Mouse (Mus musculus) stomach, postnatal 0 days (tissue): ENCODE data around the gene Pigb. TPM values are rescaled to one million over a fixed set of nuclear protein-coding genes. Genes with fewer than 3 reads are reported as not detected.
"Not testable (repeated sequence)": the region's sequence is repeated elsewhere in the genome, so short reads cannot be mapped to it uniquely, and the experiment has no call there.

Experiments used
- ATAC-seq: fragments of 200-750 bp; cut with Nextera tagmentation; 2 replicates; pipeline ENCODE4 v1.8.0; 2017; ENCODE audit not compliant: low FRiP score, low TSS enrichment
- DNase-seq: peaks from one replicate; pipeline ENCODE4 v3.0.0-alpha.2; 2016; ENCODE audit warnings: low spot score
- H3K27ac ChIP-seq: fragments of 300-500 bp; sonication (generic); replicated peaks from 2 replicates; pipeline ENCODE4 v1.5.1; 2014; ENCODE audit warnings: mild to moderate bottlenecking, control low read depth
- H3K27me3 ChIP-seq: fragments of 300-500 bp; sonication (generic); 2 replicates; pipeline ENCODE4 v1.6.1; 2014; ENCODE audit warnings: low read length; ENCODE audit not compliant: control insufficient read depth, insufficient read depth
- H3K36me3 ChIP-seq: fragments of 300-500 bp; sonication (generic); 2 replicates; pipeline ENCODE4 v1.6.1; 2014; ENCODE audit warnings: low read length, mixed read lengths; ENCODE audit not compliant: control insufficient read depth, insufficient read depth
- H3K4me1 ChIP-seq: fragments of 300-500 bp; sonication (generic); replicated peaks from 2 replicates; pipeline ENCODE4 v1.6.1; 2014; ENCODE audit warnings: antibody characterized with exemption; ENCODE audit not compliant: control insufficient read depth, insufficient read depth
- H3K4me2 ChIP-seq: fragments of 300-500 bp; sonication (generic); replicated peaks from 2 replicates; pipeline ENCODE4 v1.6.1; 2014; ENCODE audit warnings: low read depth, mild to moderate bottlenecking, control low read depth, moderate library complexity
- H3K4me3 ChIP-seq: fragments of 300-500 bp; sonication (generic); 2 replicates; pipeline ENCODE4 v1.5.1; 2014; ENCODE audit warnings: low read depth, low read length, control low read depth
- H3K9ac ChIP-seq: fragments of 300-500 bp; sonication (generic); 2 replicates; pipeline ENCODE4 v1.6.1; 2014; ENCODE audit warnings: mild to moderate bottlenecking, low read length, control low read depth, mixed read lengths
- H3K9me3 ChIP-seq: fragments of 300-500 bp; sonication (generic); 2 replicates; pipeline ENCODE4 v1.6.1; 2016; ENCODE audit warnings: low read length; ENCODE audit not compliant: control insufficient read depth
- CTCF ChIP-seq: IDR thresholded peaks from 2 replicates; pipeline ENCODE4 v1.5.1; 2016; ENCODE audit warnings: antibody characterized with exemption, low read depth, mild to moderate bottlenecking, moderate library complexity
- EP300 ChIP-seq: optimal IDR thresholded peaks from 2 replicates; pipeline ENCODE3; 2016; ENCODE audit warnings: antibody characterized with exemption
- WGBS: fragments of 180-500 bp; shearing (Covaris S2); extraction: QIAGEN DNeasy Blood & Tissue Kit; methylation state at CpG from one replicate; pipeline ENCODE4 v1.1.7; 2014; 5-methylcytosine and 5-hydroxymethylcytosine counted together
- polyA plus RNA-seq: library from polyadenylated mRNA; unstranded; fragments of >200 nt; fragmentation: Nextera tagmentation; extraction: Ambion mirVana; gene quantifications from 2 replicates; pipeline ENCODE4 v1.2.1, GENCODE M21; 2015

Pigb gene
- polyA plus RNA-seq, 1 experiment from 2014 or later = 7.7 TPM

DNA sequence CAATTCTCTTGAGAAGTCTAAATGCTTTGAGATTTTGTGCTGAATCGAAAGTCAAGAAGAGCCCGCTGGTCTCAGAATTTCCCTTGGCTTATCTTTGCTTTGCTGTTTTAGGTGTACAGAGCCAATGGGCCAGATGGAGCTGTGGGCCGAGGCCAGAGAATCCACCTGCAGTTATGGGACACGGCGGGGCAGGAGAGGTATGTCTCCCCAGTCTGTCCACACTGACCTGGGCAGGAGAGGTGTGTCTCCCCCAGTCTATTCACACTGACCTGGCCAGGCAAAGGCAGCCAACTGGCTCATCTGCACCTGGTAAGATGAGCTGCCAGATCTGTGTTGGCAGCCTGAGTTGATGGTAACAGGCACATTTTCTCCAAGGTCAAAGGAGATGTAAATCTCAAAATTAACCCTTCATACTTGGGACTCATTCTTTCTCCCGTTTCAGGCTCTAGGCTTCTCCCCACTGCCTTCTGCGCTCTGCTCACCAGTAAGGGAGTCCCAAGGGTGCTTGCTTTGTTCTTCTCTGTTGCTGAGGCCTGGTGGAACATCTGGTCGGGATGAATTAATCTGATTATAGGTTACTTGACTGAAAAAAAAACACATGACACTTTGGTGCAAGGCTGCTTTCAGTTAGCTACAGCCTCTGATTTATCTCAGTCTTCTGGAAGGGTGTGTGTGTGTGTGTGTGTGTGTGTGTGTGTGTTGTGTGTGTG lies 42.3 kb upstream of the Pigb start:
- no peaks in the 10 kb centered on the region for H3K4me1 ChIP-seq
- H3K4me2 ChIP-seq = no peak overlapping the region
- no peak overlapping the region for H3K4me3 ChIP-seq
- no peaks in the 10 kb centered on the region for H3K27me3 ChIP-seq
- no peaks in the 10 kb centered on the region for H3K9me3 ChIP-seq
- no peak overlapping the region for H3K9ac ChIP-seq
- no peak overlapping the region for H3K27ac ChIP-seq
- WGBS = 77% methylated on average over 8 of the region's 8 CpGs
- no peak for TF ChIP-seq CTCF
- TF ChIP-seq EP300 = no peak
- H3K36me3 ChIP-seq = no peaks in the 10 kb centered on the region; the same call in 1 of the 2 replicates
- ATAC-seq = no peak
- no peak for DNase-seq

- 66% methylated on average over 7 of the region's 7 CpGs for WGBS
- no peaks in the 10 kb centered on the region for H3K4me1 ChIP-seq
- H3K27me3 ChIP-seq = no peaks in the 10 kb centered on the region
- no peaks in the 10 kb centered on the region for H3K9me3 ChIP-seq
- H3K4me2 ChIP-seq = no peak overlapping the region
- no peak overlapping the region for H3K4me3 ChIP-seq
- no peaks in the 10 kb centered on the region; the same call in 1 of the 2 replicates for H3K36me3 ChIP-seq
- no peak for ATAC-seq
- H3K9ac ChIP-seq = no peak overlapping the region
- TF ChIP-seq EP300 = no peak
- no peak for TF ChIP-seq CTCF
- no peak for DNase-seq
- H3K27ac ChIP-seq = no peak overlapping the region
Measured at GRCm38 (mm10) chr9:73079801-73080325, 39.7 kb upstream of the Pigb start.

DNA sequence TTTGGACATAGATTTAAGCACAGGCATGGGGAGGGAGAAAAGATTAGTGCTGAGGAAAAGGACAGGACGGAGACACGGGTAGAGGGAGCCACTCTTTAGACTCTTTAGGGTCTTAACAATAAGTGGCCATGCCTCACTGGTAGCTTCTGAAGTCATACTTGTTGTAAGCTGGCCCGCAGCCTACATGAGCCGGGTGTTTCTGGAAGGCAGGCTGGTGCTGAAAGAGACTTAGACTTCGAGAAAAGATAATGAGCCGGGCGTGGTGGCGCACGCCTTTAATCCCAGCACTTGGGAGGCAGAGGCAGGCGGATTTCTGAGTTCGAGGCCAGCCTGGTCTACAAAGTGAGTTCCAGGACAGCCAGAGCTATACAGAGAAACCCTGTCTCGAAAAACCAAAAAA lies 39.2 kb upstream of the Pigb start:
- not testable (repeated sequence) for H3K9ac ChIP-seq, H3K9me3 ChIP-seq, DNase-seq, H3K4me1 ChIP-seq, H3K4me3 ChIP-seq, H3K36me3 ChIP-seq, H3K27ac ChIP-seq, H3K4me2 ChIP-seq, H3K27me3 ChIP-seq, ATAC-seq
- WGBS = 84% methylated on average over 11 of the region's 12 CpGs

GRCm38 (mm10) chr9:73073169-73073568 lies 33.0 kb upstream of the Pigb start:
- peaks cover under 1% of the 10 kb centered on the region; the same call in 1 of the 2 replicates for H3K4me1 ChIP-seq
- no peak overlapping the region for H3K4me2 ChIP-seq
- no peak overlapping the region for H3K9ac ChIP-seq
- H3K27me3 ChIP-seq = no peaks in the 10 kb centered on the region
- ATAC-seq = no peak
- DNase-seq = no peak
- 92% methylated on average over 5 of the region's 5 CpGs for WGBS
- no peak for TF ChIP-seq CTCF
- TF ChIP-seq EP300 = no peak
- no peaks in the 10 kb centered on the region; the same call in 1 of the 2 replicates for H3K36me3 ChIP-seq
- 0 out of 2 replicates have a peak overlapping the region, but pooled peaks have one; percentile 30 for H3K27ac ChIP-seq
- H3K4me3 ChIP-seq = no peak overlapping the region
- no peaks in the 10 kb centered on the region for H3K9me3 ChIP-seq

DNA sequence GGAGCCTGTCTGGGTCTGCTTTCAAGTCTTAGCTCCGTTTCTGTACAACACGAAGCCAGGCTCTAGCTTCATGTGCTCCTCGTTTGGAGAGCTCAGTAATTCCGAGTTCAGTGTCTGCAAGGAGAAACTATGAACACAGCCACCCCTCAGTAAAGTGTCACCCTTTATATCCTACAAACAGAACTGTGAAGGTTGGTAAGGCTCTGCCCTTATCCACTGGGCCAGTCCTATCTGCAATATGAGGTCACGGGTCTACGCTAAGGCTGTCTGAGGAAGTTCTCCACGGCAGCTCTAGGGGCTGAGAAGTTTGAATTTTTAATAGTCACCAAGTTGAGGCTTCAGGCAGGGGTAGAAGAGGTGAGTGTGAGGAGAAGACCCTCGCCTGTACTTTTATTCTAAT lies 32.2 kb upstream of the Pigb start:
- no peaks in the 10 kb centered on the region for H3K9me3 ChIP-seq
- TF ChIP-seq CTCF = no peak
- TF ChIP-seq EP300 = no peak
- H3K27me3 ChIP-seq = no peaks in the 10 kb centered on the region
- H3K9ac ChIP-seq = no peak overlapping the region
- H3K4me2 ChIP-seq = no peak overlapping the region
- no peak overlapping the region for H3K27ac ChIP-seq
- DNase-seq = no peak
- WGBS = 77% methylated on average over 8 of the region's 8 CpGs
- H3K4me1 ChIP-seq = peaks cover 7% of the 10 kb centered on the region; the same call in 1 of the 2 replicates
- no peak for ATAC-seq
- no peak overlapping the region for H3K4me3 ChIP-seq
- no peaks in the 10 kb centered on the region; the same call in 1 of the 2 replicates for H3K36me3 ChIP-seq

GRCm38 (mm10) chr9:73070971-73071659 lies 30.9 kb upstream of the Pigb start:
- peak; percentile 70 for ATAC-seq
- DNase-seq = peak; percentile 56
- no peak overlapping the region for H3K4me2 ChIP-seq

More at GRCm38 (mm10) chr9:73070971-73071659, 30.9 kb upstream of the Pigb start:
- 57% methylated on average over 10 of the region's 10 CpGs for WGBS
- Histone ChIP-seq H3K4me3 (no peak overlapping the region), H3K27me3 (no peaks in the 10 kb centered on the region), H3K9me3 (no peaks in the 10 kb centered on the region), H3K4me1 (peaks cover 7% of the 10 kb centered on the region; the same call in 1 of the 2 replicates), H3K36me3 (no peaks in the 10 kb centered on the region), H3K9ac (no peak overlapping the region), H3K27ac (peak overlapping the region; percentile 70)
- TF ChIP-seq EP300 = no peak
- peak; percentile 58 for TF ChIP-seq CTCF
